Mouse (Mus musculus) embryonic facial prominence, embryonic 11.5 days (tissue): ENCODE data around the gene Agbl1. TPM values are rescaled to one million over a fixed set of nuclear protein-coding genes. Genes with fewer than 3 reads are reported as not detected.
"Not testable (repeated sequence)": the region's sequence is repeated elsewhere in the genome, so short reads cannot be mapped to it uniquely, and the experiment has no call there.

Source experiments
- ATAC-seq: fragments of 200-750 bp; cut with Nextera tagmentation; replicated peaks from 2 replicates; pipeline ENCODE4 v1.8.0; 2017; ENCODE audit warnings: low read depth; ENCODE audit not compliant: insufficient number of reproducible peaks, low FRiP score, low TSS enrichment
- DNase-seq: peaks from one replicate; pipeline ENCODE4 v3.0.0-alpha.2; 2015; ENCODE audit warnings: low spot score
- H3K27ac ChIP-seq: fragments of 300-500 bp; sonication (generic); replicated peaks from 2 replicates; pipeline ENCODE4 v1.5.1; 2014; ENCODE audit warnings: mild to moderate bottlenecking, low read depth, low read length, control low read depth
- H3K27me3 ChIP-seq: fragments of 300-500 bp; sonication (generic); 2 replicates; pipeline ENCODE4 v1.6.1; 2014; ENCODE audit warnings: mild to moderate bottlenecking, low read length, moderate library complexity, mixed read lengths; ENCODE audit not compliant: control insufficient read depth, insufficient read depth
- H3K36me3 ChIP-seq: fragments of 300-500 bp; sonication (generic); replicated peaks from 2 replicates; pipeline ENCODE4 v1.6.1; 2014; ENCODE audit warnings: low read depth, mild to moderate bottlenecking, low read length, moderate library complexity, mixed read lengths; ENCODE audit not compliant: control insufficient read depth, insufficient read depth
- H3K4me1 ChIP-seq: fragments of 300-500 bp; sonication (generic); 2 replicates; pipeline ENCODE4 v1.6.1; 2014; ENCODE audit warnings: low read length, mixed read lengths; ENCODE audit not compliant: control insufficient read depth, insufficient read depth
- H3K4me2 ChIP-seq: fragments of 300-500 bp; sonication (generic); 2 replicates; pipeline ENCODE4 v1.6.1; 2014; ENCODE audit warnings: low read depth, mild to moderate bottlenecking, control low read depth, low read length, moderate library complexity
- H3K4me3 ChIP-seq: fragments of 300-500 bp; sonication (generic); 2 replicates; pipeline ENCODE4 v1.5.1; 2014; ENCODE audit warnings: low read depth, low read length, control low read depth
- H3K9ac ChIP-seq: fragments of 300-500 bp; sonication (generic); replicated peaks from 2 replicates; pipeline ENCODE4 v1.6.1; 2014; ENCODE audit warnings: mild to moderate bottlenecking, control low read depth, low read length
- H3K9me3 ChIP-seq: fragments of 300-500 bp; sonication (generic); replicated peaks from 2 replicates; pipeline ENCODE4 v1.6.1; 2016; ENCODE audit warnings: mild to moderate bottlenecking, low read length, inconsistent platforms, mixed read lengths; ENCODE audit not compliant: control insufficient read depth
- WGBS: fragments of 180-500 bp; shearing (Covaris S2); extraction: QIAGEN DNeasy Blood & Tissue Kit; methylation state at CpG from one replicate; pipeline ENCODE4 v1.1.7; 2014; 5-methylcytosine and 5-hydroxymethylcytosine counted together
- polyA plus RNA-seq: library from polyadenylated mRNA; unstranded; fragments of >200 nt; fragmentation: Nextera tagmentation; extraction: Ambion mirVana; gene quantifications from 2 replicates; pipeline ENCODE4 v1.2.1, GENCODE M21; 2014

Gene Agbl1
- polyA plus RNA-seq, 1 experiment from 2014 or later, result not detected

DNA sequence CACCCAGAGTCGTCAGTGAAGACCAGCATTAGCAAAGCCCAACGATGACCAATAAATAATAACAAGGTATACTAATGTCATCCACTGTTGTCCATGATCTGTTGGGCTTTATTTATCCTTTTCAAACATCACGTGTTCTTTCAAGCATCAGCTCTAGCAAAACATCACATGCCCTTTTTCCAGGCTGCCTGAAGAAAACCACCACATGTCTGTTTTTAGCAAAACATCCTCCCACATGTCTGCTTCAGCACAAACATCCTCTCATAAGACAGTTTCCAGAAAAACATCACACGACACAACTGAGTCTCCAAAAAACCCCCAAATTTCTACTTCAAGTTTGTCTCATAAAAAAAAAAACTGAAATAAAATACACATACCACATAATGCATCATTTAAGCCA is 7.8 kb downstream of the Agbl1 start:
- H3K4me3 ChIP-seq, result no peak overlapping the region
- 85% methylated on average over 4 of the region's 4 CpGs for WGBS
- H3K4me1 ChIP-seq, result no peaks in the 10 kb centered on the region
- no peaks in the 10 kb centered on the region for H3K27me3 ChIP-seq
- no peak overlapping the region for H3K4me2 ChIP-seq
- no peak overlapping the region for H3K27ac ChIP-seq
- ATAC-seq, result no peak
- DNase-seq, result no peak
- H3K9me3 ChIP-seq, result no peaks in the 10 kb centered on the region
- H3K36me3 ChIP-seq, result no peaks in the 10 kb centered on the region
- no peak overlapping the region for H3K9ac ChIP-seq

DNA sequence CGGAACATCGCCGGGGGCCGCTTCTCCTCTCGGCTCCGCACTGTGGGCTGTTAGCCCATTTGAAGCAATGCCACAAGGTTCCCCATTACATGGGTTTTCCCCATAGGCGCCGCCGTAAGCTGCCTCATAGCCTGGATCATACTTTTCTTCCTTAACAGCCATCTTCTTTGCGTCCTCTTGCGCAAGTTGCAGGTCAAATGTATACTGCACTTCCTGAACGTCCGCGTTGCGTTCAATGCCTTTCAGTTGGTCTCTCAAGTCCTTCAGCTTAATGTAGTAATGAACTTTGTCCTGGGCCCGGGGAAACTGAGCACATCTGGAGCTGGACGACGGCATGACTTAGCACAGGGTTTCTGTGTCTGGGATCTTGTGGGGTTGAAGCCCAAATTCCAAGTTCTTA is 15.2 kb downstream of the Agbl1 start:
- not testable (repeated sequence) for H3K36me3 ChIP-seq, H3K4me2 ChIP-seq, DNase-seq, H3K27me3 ChIP-seq, H3K9ac ChIP-seq, H3K4me1 ChIP-seq, ATAC-seq, H3K27ac ChIP-seq, H3K9me3 ChIP-seq, H3K4me3 ChIP-seq
- WGBS, result 95% methylated on average over 18 of the region's 18 CpGs

DNA sequence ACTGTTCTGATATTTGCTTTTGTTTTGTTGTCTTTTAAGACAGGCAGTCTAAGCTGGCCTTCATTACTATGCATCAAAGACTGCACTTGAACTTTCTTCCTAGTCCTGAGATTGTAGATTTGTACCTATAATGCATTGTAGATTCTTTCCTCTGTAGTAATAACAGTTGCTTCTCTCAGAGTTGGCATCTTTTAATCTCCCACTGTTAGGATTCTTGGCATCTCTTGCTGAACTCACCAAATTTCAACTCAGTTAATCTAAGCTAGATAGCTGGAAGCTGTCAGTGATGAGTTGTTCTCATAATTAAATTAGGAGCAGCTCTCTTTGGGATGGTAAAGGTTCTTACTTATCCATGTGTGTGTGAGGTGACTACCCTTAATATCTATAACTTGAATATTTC is 45.4 kb downstream of the Agbl1 start:
- Histone ChIP-seq H3K27ac (no peak overlapping the region), H3K9me3 (no peaks in the 10 kb centered on the region), H3K4me3 (no peak overlapping the region), H3K27me3 (no peaks in the 10 kb centered on the region), H3K4me2 (no peak overlapping the region), H3K36me3 (no peaks in the 10 kb centered on the region), H3K4me1 (no peaks in the 10 kb centered on the region), H3K9ac (no peak overlapping the region)
- ATAC-seq, result no peak
- DNase-seq, result no peak

DNA sequence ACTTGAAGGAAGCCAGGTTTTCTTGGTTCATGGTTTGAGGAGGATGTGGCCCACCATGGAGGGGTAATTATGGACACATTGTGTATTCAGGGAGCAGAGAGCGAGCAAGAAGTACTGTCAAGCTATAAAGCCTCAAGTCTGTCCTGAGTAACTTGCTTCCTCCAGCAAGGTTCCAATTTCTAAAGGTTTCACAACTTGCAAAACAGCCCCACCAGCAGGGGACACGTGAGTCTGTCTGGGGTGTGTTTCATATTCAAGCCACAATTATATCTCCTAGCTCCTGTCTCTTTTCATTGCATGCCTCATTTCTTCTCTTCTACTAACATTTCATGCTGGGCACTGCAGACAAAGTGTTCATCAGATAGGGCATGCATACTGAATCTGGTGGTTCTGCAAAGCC is 53.1 kb downstream of the Agbl1 start:
- H3K4me2 ChIP-seq, result no peak overlapping the region
- no peaks in the 10 kb centered on the region for H3K27me3 ChIP-seq
- H3K4me3 ChIP-seq, result no peak overlapping the region
- 62% methylated on average over 2 of the region's 2 CpGs for WGBS
- DNase-seq, result no peak
- H3K27ac ChIP-seq, result no peak overlapping the region
- no peaks in the 10 kb centered on the region for H3K4me1 ChIP-seq
- no peak for ATAC-seq
- H3K9ac ChIP-seq, result no peak overlapping the region
- H3K9me3 ChIP-seq, result no peaks in the 10 kb centered on the region
- no peaks in the 10 kb centered on the region for H3K36me3 ChIP-seq

DNA sequence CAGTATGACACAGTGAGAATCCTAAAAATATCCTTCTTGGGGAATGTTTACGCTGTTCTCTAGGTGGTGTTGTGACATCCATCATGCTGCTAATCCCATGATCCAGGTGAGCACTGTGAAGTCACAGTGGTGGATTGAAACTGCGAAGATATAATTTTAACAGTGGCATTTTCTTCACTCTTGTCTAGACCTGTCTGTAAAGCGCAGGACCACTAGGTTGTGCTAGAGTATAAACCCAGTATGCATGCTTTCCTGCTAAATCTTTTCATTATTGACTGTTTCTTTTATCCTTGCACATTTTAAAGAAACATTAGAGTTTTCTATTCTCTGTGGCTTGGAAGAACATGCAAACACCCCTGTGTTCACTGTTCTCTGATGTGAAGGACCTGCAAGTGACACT is 57.8 kb downstream of the Agbl1 start:
- 83% methylated on average over 3 of the region's 3 CpGs for WGBS
- ATAC-seq (no peak), DNase-seq (peak; percentile 24)
- no peak overlapping the region for H3K4me2 ChIP-seq
- no peaks in the 10 kb centered on the region for H3K36me3 ChIP-seq
- H3K27me3 ChIP-seq, result no peaks in the 10 kb centered on the region
- H3K4me1 ChIP-seq, result no peaks in the 10 kb centered on the region
- no peak overlapping the region for H3K27ac ChIP-seq
- H3K9ac ChIP-seq, result no peak overlapping the region
- H3K4me3 ChIP-seq, result no peak overlapping the region
- no peaks in the 10 kb centered on the region for H3K9me3 ChIP-seq

DNA sequence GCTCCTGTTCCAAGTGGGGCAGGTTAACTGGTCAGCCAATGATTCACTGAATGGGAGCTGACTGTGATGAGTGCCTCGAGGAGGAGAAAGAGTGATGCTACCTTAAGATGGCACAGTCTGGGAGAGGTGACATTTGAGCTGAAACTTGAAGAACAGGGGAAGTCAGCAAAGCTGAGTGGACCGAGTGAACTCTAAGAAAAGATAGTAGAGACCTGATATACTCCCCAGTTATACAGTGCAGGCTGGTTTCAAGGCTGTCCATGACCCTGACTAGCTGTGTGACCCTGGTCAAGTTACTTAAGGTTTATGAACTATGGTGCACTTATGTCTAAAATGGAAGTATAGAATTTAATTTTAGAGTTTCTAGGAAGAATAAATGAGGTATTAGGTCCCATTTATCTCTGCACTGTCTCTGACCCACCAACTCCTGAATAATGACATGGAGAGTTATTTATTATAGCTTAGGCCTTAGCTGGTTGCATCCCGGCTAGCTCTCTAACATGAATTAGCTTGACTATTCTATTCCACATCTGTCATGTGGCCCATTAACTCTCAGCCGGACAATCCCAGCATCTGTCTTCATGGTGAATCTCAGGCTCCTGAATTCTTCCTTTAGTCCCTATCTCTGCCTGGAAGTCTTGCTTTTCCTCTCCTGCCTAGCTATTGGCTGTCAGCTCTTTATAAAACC is 92.3 kb downstream of the Agbl1 start:
- Histone ChIP-seq H3K27me3 (no peaks in the 10 kb centered on the region), H3K4me3 (no peak overlapping the region), H3K27ac (no peak overlapping the region), H3K9me3 (no peaks in the 10 kb centered on the region), H3K9ac (no peak overlapping the region), H3K36me3 (no peaks in the 10 kb centered on the region), H3K4me2 (no peak overlapping the region), H3K4me1 (no peaks in the 10 kb centered on the region)
- WGBS, result 81% methylated on average over 4 of the region's 4 CpGs
- DNase-seq (no peak), ATAC-seq (no peak)

DNA sequence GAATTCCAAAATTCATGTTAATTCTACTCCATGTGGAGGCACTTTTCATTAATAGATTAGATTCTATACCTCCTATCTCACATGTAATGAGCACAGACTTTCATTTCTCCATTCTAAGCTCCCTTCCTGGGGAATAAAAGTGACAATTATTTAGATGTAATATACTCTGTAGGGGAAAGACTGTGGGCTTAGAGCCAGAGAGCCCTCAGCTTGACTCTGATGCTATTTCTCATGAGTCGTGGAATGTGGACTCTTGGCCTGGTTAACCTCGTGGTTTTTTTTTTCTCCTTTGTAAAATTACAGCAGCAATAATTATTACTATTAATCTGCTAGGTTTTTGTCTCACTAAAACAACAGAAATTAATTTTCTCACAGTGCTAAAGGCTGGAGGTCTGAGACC is 96.4 kb downstream of the Agbl1 start:
- no peaks in the 10 kb centered on the region for H3K4me1 ChIP-seq
- 77% methylated on average over 2 of the region's 2 CpGs for WGBS
- H3K4me2 ChIP-seq, result no peak overlapping the region
- no peak overlapping the region for H3K9ac ChIP-seq
- H3K27ac ChIP-seq, result no peak overlapping the region
- no peak overlapping the region for H3K4me3 ChIP-seq
- no peaks in the 10 kb centered on the region for H3K9me3 ChIP-seq
- ATAC-seq, result no peak
- H3K36me3 ChIP-seq, result no peaks in the 10 kb centered on the region
- DNase-seq, result no peak
- H3K27me3 ChIP-seq, result no peaks in the 10 kb centered on the region

DNA sequence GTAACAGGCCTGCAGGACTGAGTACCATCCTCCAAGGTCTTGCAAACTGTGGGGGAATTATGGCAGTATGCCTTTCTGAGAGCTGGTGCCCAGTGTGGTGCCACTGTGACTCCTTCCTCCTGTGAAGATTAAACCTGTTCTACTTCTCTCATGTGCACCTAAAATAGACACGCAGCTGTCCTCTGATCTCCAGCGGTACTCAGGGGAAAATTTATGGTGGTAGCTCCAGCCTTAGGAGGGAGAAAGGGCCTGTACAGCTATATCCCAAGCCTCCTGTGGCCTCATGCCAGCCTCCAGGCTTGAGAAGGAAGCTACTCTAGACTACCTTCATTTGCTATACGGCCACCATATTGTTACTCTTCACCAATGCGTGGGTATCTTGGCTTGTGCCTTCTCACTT is 109.6 kb downstream of the Agbl1 start:
- H3K4me2 ChIP-seq, result no peak overlapping the region
- ATAC-seq (no peak), DNase-seq (no peak)
- no peak overlapping the region for H3K27ac ChIP-seq
- H3K4me1 ChIP-seq, result no peaks in the 10 kb centered on the region
- no peaks in the 10 kb centered on the region for H3K36me3 ChIP-seq
- H3K4me3 ChIP-seq, result no peak overlapping the region
- 97% methylated on average over 4 of the region's 4 CpGs for WGBS
- no peaks in the 10 kb centered on the region for H3K27me3 ChIP-seq
- no peak overlapping the region for H3K9ac ChIP-seq
- no peaks in the 10 kb centered on the region for H3K9me3 ChIP-seq
